Mouse (Mus musculus): ENCODE data around the gene Oas1f. TPM values are rescaled to one million over a fixed set of nuclear protein-coding genes. Genes with fewer than 3 reads are reported as not detected.
A peak's percentile ranks its signal among the peaks of the same experiment; 100 is the strongest.
"Not testable (repeated sequence)": the region's sequence is repeated elsewhere in the genome, so short reads cannot be mapped to it uniquely, and the experiment has no call there.

Gene Oas1f
- polyA plus RNA-seq (2015; fragmentation: Nextera tagmentation; extraction: Ambion mirVana): not detected in 2 replicates

DNA sequence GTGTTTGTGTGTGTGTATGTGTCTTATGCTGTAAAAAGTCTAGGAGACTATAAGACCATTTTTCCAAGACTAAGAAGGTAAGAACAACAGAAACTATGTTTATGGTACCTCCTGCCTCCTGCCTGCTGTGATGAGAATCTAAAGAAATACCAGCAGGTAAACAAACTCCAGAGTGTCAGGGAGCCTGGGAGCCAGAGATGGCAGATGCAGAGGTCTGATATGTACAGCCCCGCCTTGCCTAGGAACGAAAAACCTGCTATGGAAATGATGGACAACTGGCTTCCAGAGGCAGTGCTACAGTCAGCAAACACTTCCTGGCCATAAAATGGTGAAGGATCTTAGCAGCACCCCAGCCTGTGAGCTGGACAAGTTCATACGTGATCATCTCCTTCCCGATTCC lies at the start of gene Oas1f:
Gene Oas1f (plus strand): TSS at position 301 of the 400 bp plus-strand sequence.
- Histone ChIP-seq H3K9ac (ENCODE audit: low read depth, low read length) (no peak within 1 kb of the TSS), H3K4me3 (ENCODE audit: low read depth, low read length) (no peak within 1 kb of the TSS), H3K36me3 (ENCODE audit: control insufficient read depth, insufficient read depth) (no peaks in the 10 kb centered on the region), H3K9me3 (ENCODE audit: control insufficient read depth) (no peaks in the 10 kb centered on the region), H3K27ac (ENCODE audit: low read depth, low read length) (no peak within 1 kb of the TSS), H3K4me1 (replicated peaks; ENCODE audit: control insufficient read depth, insufficient read depth, low read length) (no peaks in the 10 kb centered on the region), H3K27me3 (replicated peaks; ENCODE audit: control insufficient read depth, insufficient read depth, low read length) (no peaks in the 10 kb centered on the region), H3K4me2 (replicated peaks; ENCODE audit: low read depth) (no peak within 1 kb of the TSS)
- WGBS: 22% methylated on average over 4 of the region's 4 CpGs
- TF ChIP-seq CTCF (IDR thresholded peaks at IDR 0.05; ENCODE audit: low read depth): no peak
- ATAC-seq: no peak

GRCm38 (mm10) chr5:120798147-120798546 lies 49.0 kb upstream of the Oas1f start:
- 74% methylated on average over 5 of the region's 5 CpGs for WGBS

DNA sequence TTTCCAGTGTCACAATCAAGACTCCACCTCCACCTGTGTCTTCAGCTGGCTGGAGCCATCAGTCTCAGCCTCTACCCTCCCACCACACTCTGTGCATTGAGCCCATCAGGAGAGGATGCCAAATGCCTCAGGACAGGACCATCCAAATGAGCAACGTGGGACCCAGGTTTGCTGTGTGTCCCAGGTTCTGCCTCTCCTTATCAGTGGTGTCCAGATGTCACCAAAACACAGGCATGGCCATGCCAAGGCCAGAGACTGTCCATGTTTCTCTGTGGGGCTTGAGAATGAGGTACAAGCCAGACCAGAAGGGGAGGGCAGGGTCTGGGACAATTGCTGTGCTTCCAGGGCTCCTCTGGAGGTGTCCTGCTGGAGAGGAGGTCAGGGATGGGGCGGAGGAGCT lies 48.2 kb upstream of the Oas1f start:
- not testable (repeated sequence) for H3K4me3 ChIP-seq (ENCODE audit: low read depth, low read length); H3K9ac ChIP-seq (ENCODE audit: low read depth, low read length); ATAC-seq; H3K27ac ChIP-seq (ENCODE audit: low read depth, low read length); H3K9me3 ChIP-seq (ENCODE audit: control insufficient read depth); H3K4me2 ChIP-seq (replicated peaks; ENCODE audit: low read depth); H3K4me1 ChIP-seq (replicated peaks; ENCODE audit: control insufficient read depth, insufficient read depth, low read length); H3K27me3 ChIP-seq (replicated peaks; ENCODE audit: control insufficient read depth, insufficient read depth, low read length); H3K36me3 ChIP-seq (ENCODE audit: control insufficient read depth, insufficient read depth)
- 50% methylated on average over 1 of the region's 2 CpGs for WGBS

More at GRCm38 (mm10) chr5:120798147-120798546, 49.0 kb upstream of the Oas1f start:
- not testable (repeated sequence) for H3K4me3 ChIP-seq (ENCODE audit: low read depth, low read length); H3K4me1 ChIP-seq (replicated peaks; ENCODE audit: control insufficient read depth, insufficient read depth, low read length); H3K4me2 ChIP-seq (replicated peaks; ENCODE audit: low read depth); ATAC-seq; H3K36me3 ChIP-seq (ENCODE audit: control insufficient read depth, insufficient read depth); H3K27ac ChIP-seq (ENCODE audit: low read depth, low read length); H3K9ac ChIP-seq (ENCODE audit: low read depth, low read length); H3K27me3 ChIP-seq (replicated peaks; ENCODE audit: control insufficient read depth, insufficient read depth, low read length); H3K9me3 ChIP-seq (ENCODE audit: control insufficient read depth)

DNA sequence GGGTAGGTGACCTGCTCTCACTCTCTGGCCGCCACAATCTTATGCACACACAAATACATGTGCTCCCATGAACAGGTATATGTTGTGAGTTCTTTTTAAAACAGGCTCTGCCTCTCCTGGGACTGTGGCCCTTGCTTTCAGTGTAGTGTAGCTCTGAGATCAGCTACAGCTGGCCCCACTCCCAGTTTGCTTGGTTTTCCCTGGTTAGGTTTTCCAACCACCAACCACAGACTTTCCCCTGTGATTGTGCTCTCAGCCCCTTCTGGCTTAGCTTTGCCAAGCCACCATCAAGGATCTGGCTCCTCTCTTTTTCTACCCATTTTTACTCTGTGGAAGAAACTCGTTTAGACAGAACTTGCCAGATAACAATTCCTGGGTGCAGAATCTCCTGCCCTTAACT lies 43.6 kb upstream of the Oas1f start:
- H3K27me3 ChIP-seq (replicated peaks; ENCODE audit: control insufficient read depth, insufficient read depth, low read length): no peaks in the 10 kb centered on the region
- H3K36me3 ChIP-seq (ENCODE audit: control insufficient read depth, insufficient read depth): no peaks in the 10 kb centered on the region
- H3K27ac ChIP-seq (ENCODE audit: low read depth, low read length): no peak overlapping the region
- H3K4me2 ChIP-seq (replicated peaks; ENCODE audit: low read depth): no peak overlapping the region
- 59% methylated on average over 2 of the region's 2 CpGs for WGBS
- ATAC-seq: no peak
- H3K9me3 ChIP-seq (ENCODE audit: control insufficient read depth): no peaks in the 10 kb centered on the region
- no peak overlapping the region for H3K4me3 ChIP-seq (ENCODE audit: low read depth, low read length)
- H3K4me1 ChIP-seq (replicated peaks; ENCODE audit: control insufficient read depth, insufficient read depth, low read length): no peaks in the 10 kb centered on the region
- H3K9ac ChIP-seq (ENCODE audit: low read depth, low read length): no peak overlapping the region
- no peak for TF ChIP-seq CTCF (IDR thresholded peaks at IDR 0.05; ENCODE audit: low read depth)

DNA sequence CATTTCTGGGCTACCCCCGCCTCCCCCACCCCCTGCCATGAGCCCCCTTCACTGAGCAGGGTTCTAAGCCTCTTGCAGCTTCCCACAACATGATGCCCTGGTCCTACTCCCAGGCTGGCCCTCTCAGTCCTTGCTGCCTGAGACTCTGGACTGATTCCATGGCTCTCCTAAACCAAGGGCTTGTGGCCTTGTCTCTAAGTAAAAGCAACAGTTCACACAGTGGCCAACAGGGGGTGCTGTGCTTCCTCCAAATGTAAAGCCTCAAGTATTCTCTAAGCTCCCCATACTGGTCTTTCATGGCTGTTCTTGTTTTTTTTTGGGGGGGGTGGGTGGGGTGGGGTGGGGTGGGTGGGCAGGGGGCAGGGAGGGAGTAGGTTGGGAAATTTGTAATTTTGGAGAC lies 40.7 kb upstream of the Oas1f start:
- no peaks in the 10 kb centered on the region for H3K27me3 ChIP-seq (replicated peaks; ENCODE audit: control insufficient read depth, insufficient read depth, low read length)
- peak; percentile 78 for TF ChIP-seq CTCF (IDR thresholded peaks at IDR 0.05; ENCODE audit: low read depth)
- H3K36me3 ChIP-seq (ENCODE audit: control insufficient read depth, insufficient read depth): no peaks in the 10 kb centered on the region
- no peak overlapping the region for H3K27ac ChIP-seq (ENCODE audit: low read depth, low read length)
- no peaks in the 10 kb centered on the region for H3K4me1 ChIP-seq (replicated peaks; ENCODE audit: control insufficient read depth, insufficient read depth, low read length)
- H3K9ac ChIP-seq (ENCODE audit: low read depth, low read length): no peak overlapping the region
- H3K4me3 ChIP-seq (ENCODE audit: low read depth, low read length): no peak overlapping the region
- H3K4me2 ChIP-seq (replicated peaks; ENCODE audit: low read depth): no peak overlapping the region
- no peak for ATAC-seq
- WGBS: 86% methylated on average over 1 of the region's 1 CpGs
- H3K9me3 ChIP-seq (ENCODE audit: control insufficient read depth): no peaks in the 10 kb centered on the region

DNA sequence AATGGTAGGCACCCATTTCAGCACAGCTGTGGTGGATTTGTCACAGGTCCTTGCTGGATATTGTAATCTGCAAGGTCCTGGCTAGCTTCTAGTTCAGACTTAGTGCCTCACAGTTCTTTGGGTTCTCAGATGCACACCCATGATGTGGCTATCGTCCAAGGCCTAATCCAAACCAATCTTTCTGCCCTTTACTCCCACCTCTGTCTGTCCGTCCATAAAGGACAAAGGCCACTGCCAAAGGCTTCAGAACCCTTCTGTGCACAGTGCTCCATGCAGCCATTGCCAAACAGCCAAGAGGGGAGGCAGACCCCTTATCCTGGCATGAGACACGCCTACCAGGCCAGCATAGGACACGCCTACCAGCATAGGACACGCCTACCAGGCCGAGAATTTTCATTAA lies 38.0 kb upstream of the Oas1f start:
- Histone ChIP-seq H3K36me3 (ENCODE audit: control insufficient read depth, insufficient read depth) (no peaks in the 10 kb centered on the region), H3K27me3 (replicated peaks; ENCODE audit: control insufficient read depth, insufficient read depth, low read length) (no peaks in the 10 kb centered on the region), H3K4me3 (ENCODE audit: low read depth, low read length) (no peak overlapping the region), H3K4me2 (replicated peaks; ENCODE audit: low read depth) (no peak overlapping the region), H3K27ac (ENCODE audit: low read depth, low read length) (no peak overlapping the region), H3K4me1 (replicated peaks; ENCODE audit: control insufficient read depth, insufficient read depth, low read length) (0 out of 2 replicates have a peak, but pooled peaks cover 4% of the 10 kb centered on the region), H3K9me3 (ENCODE audit: control insufficient read depth) (no peaks in the 10 kb centered on the region), H3K9ac (ENCODE audit: low read depth, low read length) (no peak overlapping the region)
- ATAC-seq: no peak
- WGBS: 34% methylated on average over 6 of the region's 6 CpGs
- TF ChIP-seq CTCF (IDR thresholded peaks at IDR 0.05; ENCODE audit: low read depth): no peak
